Mouse (Mus musculus): ENCODE data around the gene Abtb2. TPM values are rescaled to one million over a fixed set of nuclear protein-coding genes. Genes with fewer than 3 reads are reported as not detected.

The Abtb2 gene
- polyA plus RNA-seq, 1 experiment: 10.6 TPM

DNA sequence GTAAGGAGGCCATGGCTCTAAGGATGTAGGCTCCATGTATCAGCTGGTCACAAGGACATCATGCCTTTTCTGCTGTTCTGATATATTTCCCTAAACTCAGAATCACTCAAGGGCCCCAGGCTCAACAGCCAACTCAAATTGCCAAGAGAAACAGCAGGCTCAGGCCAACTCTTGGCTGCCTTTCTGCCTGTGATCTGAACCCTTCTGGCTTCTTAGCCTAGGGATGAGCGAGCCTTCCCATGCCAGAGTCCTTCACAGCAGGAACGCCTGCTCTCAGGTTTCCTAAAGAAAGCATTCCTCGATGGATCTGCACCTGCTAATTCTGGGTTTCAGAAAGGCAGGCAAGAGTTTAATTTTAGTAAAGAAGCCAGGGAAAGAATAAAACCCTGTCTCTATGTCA is 43.4 kb downstream of the Abtb2 start:
- Histone ChIP-seq H3K4me3 (ENCODE audit: extremely low read depth, insufficient read depth, insufficient read length) (no peak overlapping the region), H3K4me1 (ENCODE audit: control insufficient read depth, insufficient read depth, insufficient read length) (no peaks in the 10 kb centered on the region; the same call in 1 of the 2 replicates), H3K27ac (ENCODE audit: insufficient read depth, low read length) (no peak overlapping the region), H3K36me3 (ENCODE audit: control insufficient read depth, insufficient read depth, low read length) (no peaks in the 10 kb centered on the region), H3K27me3 (ENCODE audit: control insufficient read depth, insufficient read depth, low read length) (no peaks in the 10 kb centered on the region)
- WGBS: 90% methylated on average over 3 of the region's 3 CpGs
- no peak for DNase-seq (ENCODE audit: low read depth in 1 of 2, low spot score in 2 of 2)
- TF ChIP-seq CTCF (IDR thresholded peaks at IDR 0.05; ENCODE audit: extremely low read depth, insufficient read depth, insufficient read length, insufficient replicate concordance) (no peak), POLR2A (IDR thresholded peaks at IDR 0.05; ENCODE audit: low read depth, low read length) (no peak)

- no peaks in the 10 kb centered on the region for H3K36me3 ChIP-seq (ENCODE audit: control insufficient read depth, insufficient read depth, low read length)
- no peak for DNase-seq (ENCODE audit: low read depth in 1 of 2, low spot score in 2 of 2)
- no peak overlapping the region for H3K4me3 ChIP-seq (ENCODE audit: extremely low read depth, insufficient read depth, insufficient read length)
- no peaks in the 10 kb centered on the region for H3K27me3 ChIP-seq (ENCODE audit: control insufficient read depth, insufficient read depth, low read length)
- H3K27ac ChIP-seq (ENCODE audit: insufficient read depth, low read length): no peak overlapping the region
- 91% methylated on average over 8 of the region's 8 CpGs for WGBS
- H3K4me1 ChIP-seq (ENCODE audit: control insufficient read depth, insufficient read depth, insufficient read length): peaks cover 4% of the 10 kb centered on the region; the same call in 1 of the 2 replicates
- TF ChIP-seq POLR2A (IDR thresholded peaks at IDR 0.05; ENCODE audit: low read depth, low read length): no peak
- no peak for TF ChIP-seq CTCF (IDR thresholded peaks at IDR 0.05; ENCODE audit: extremely low read depth, insufficient read depth, insufficient read length, insufficient replicate concordance)
Measured at GRCm38 (mm10) chr2:103610831-103611535, 44.9 kb downstream of the Abtb2 start.

DNA sequence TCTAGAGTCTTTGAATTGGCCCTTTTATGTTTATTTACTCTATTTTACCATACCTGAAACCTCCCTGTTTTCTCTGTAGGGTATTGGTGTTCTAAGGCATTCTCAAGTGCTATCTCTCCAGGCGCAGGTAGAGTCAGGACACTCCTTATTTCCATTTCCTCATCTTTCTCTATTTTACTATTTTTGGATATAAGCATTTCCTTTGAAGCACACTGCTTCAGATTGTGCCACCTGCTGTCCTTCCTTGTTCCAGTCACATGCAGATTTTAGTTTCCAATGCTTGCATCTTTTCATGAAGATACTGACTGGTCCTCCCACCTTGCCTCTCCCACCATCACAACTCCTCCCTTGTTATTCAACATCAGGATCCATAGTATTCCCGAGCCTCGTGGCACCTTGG is 47.8 kb downstream of the Abtb2 start:
- no peaks in the 10 kb centered on the region for H3K36me3 ChIP-seq (ENCODE audit: control insufficient read depth, insufficient read depth, low read length)
- H3K4me1 ChIP-seq (ENCODE audit: control insufficient read depth, insufficient read depth, insufficient read length): peaks cover 4% of the 10 kb centered on the region; the same call in 1 of the 2 replicates
- no peak overlapping the region for H3K27ac ChIP-seq (ENCODE audit: insufficient read depth, low read length)
- 75% methylated on average over 3 of the region's 3 CpGs for WGBS
- no peak for TF ChIP-seq CTCF (IDR thresholded peaks at IDR 0.05; ENCODE audit: extremely low read depth, insufficient read depth, insufficient read length, insufficient replicate concordance)
- no peaks in the 10 kb centered on the region for H3K27me3 ChIP-seq (ENCODE audit: control insufficient read depth, insufficient read depth, low read length)
- no peak overlapping the region for H3K4me3 ChIP-seq (ENCODE audit: extremely low read depth, insufficient read depth, insufficient read length)
- no peak for DNase-seq (ENCODE audit: low read depth in 1 of 2, low spot score in 2 of 2)

- no peak for TF ChIP-seq POLR2A (IDR thresholded peaks at IDR 0.05; ENCODE audit: low read depth, low read length)
- TF ChIP-seq CTCF (IDR thresholded peaks at IDR 0.05; ENCODE audit: extremely low read depth, insufficient read depth, insufficient read length, insufficient replicate concordance): no peak
- Histone ChIP-seq H3K4me1 (ENCODE audit: control insufficient read depth, insufficient read depth, insufficient read length) (peaks cover 4% of the 10 kb centered on the region; the same call in 1 of the 2 replicates), H3K4me3 (ENCODE audit: extremely low read depth, insufficient read depth, insufficient read length) (no peak overlapping the region), H3K27ac (ENCODE audit: insufficient read depth, low read length) (no peak overlapping the region), H3K27me3 (ENCODE audit: control insufficient read depth, insufficient read depth, low read length) (no peaks in the 10 kb centered on the region), H3K36me3 (ENCODE audit: control insufficient read depth, insufficient read depth, low read length) (no peaks in the 10 kb centered on the region)
- whole genome bisulfite sequencing: 46% methylated on average over 5 of the region's 5 CpGs
- no peak for DNase-seq (ENCODE audit: low read depth in 1 of 2, low spot score in 2 of 2)
Measured at GRCm38 (mm10) chr2:103615028-103615427, 48.9 kb downstream of the Abtb2 start.

DNA sequence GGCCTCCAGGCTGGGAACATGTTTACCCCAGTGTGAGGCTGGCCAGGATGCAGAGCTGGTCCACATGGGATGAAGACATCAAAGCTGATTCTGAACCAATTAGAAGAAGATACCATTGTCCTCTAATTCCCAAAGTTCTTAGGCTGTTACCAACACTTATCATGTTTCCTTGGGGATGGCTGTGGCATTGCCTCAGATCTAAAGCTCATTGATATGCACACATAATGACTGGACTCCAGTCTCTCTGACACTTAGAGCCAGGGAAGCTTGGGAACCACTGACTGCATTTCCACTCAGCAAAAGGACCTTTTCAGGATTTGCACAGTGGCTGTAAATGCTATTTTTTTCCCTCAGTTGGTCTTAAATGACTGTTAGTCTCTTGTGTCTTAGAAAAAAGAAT is 52.3 kb downstream of the Abtb2 start:
- no peaks in the 10 kb centered on the region for H3K27me3 ChIP-seq (ENCODE audit: control insufficient read depth, insufficient read depth, low read length)
- no peak for TF ChIP-seq POLR2A (IDR thresholded peaks at IDR 0.05; ENCODE audit: low read depth, low read length)
- TF ChIP-seq CTCF (IDR thresholded peaks at IDR 0.05; ENCODE audit: extremely low read depth, insufficient read depth, insufficient read length, insufficient replicate concordance): no peak
- no peak overlapping the region for H3K4me3 ChIP-seq (ENCODE audit: extremely low read depth, insufficient read depth, insufficient read length)
- DNase-seq (ENCODE audit: low read depth in 1 of 2, low spot score in 2 of 2): no peak
- no peak overlapping the region for H3K27ac ChIP-seq (ENCODE audit: insufficient read depth, low read length)
- peaks cover 4% of the 10 kb centered on the region; the same call in 1 of the 2 replicates for H3K4me1 ChIP-seq (ENCODE audit: control insufficient read depth, insufficient read depth, insufficient read length)
- H3K36me3 ChIP-seq (ENCODE audit: control insufficient read depth, insufficient read depth, low read length): no peaks in the 10 kb centered on the region

GRCm38 (mm10) chr2:103622950-103623349 is 56.8 kb downstream of the Abtb2 start:
- peaks cover 8% of the 10 kb centered on the region; the same call in 1 of the 2 replicates for H3K4me1 ChIP-seq (ENCODE audit: control insufficient read depth, insufficient read depth, insufficient read length)

DNA sequence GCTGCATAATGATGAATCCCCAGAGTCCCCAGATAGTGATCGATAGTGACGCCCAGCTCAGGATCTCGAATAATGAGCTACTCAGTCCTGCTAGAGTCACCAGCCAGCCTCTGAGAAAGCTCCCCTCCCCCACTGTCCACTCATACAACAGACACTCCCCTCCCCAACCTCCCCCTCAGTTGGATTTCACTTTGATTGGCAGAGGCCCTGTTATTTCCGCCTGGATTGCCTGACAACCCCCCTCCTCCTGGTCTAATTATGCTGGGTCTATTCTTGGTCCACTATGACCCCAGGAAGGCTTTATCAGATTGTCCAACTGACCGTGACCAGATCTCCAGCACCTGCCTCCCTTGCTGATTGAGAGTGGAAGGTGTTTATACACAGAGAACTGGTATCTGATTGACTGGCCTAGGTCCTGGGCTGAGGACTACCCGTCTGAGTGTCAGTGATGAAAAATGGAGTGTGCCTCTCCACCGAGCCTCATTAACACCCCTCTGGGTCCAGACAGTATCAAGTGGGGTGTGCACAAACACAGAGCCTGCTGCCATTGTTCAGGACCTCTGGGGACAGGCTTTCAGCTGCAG is 59.3 kb downstream of the Abtb2 start:
- Histone ChIP-seq H3K4me3 (ENCODE audit: extremely low read depth, insufficient read depth, insufficient read length) (no peak overlapping the region), H3K36me3 (ENCODE audit: control insufficient read depth, insufficient read depth, low read length) (no peaks in the 10 kb centered on the region), H3K27ac (ENCODE audit: insufficient read depth, low read length) (no peak overlapping the region), H3K27me3 (ENCODE audit: control insufficient read depth, insufficient read depth, low read length) (no peaks in the 10 kb centered on the region), H3K4me1 (ENCODE audit: control insufficient read depth, insufficient read depth, insufficient read length) (peaks cover 11% of the 10 kb centered on the region; the same call in 1 of the 2 replicates)
- no peak for DNase-seq (ENCODE audit: low read depth in 1 of 2, low spot score in 2 of 2)
- WGBS: 81% methylated on average over 7 of the region's 7 CpGs
- TF ChIP-seq POLR2A (IDR thresholded peaks at IDR 0.05; ENCODE audit: low read depth, low read length) (no peak), CTCF (IDR thresholded peaks at IDR 0.05; ENCODE audit: extremely low read depth, insufficient read depth, insufficient read length, insufficient replicate concordance) (no peak)

More at GRCm38 (mm10) chr2:103622950-103623349, 56.8 kb downstream of the Abtb2 start:
- Histone ChIP-seq H3K27ac (ENCODE audit: insufficient read depth, low read length) (no peak overlapping the region), H3K4me3 (ENCODE audit: extremely low read depth, insufficient read depth, insufficient read length) (no peak overlapping the region), H3K36me3 (ENCODE audit: control insufficient read depth, insufficient read depth, low read length) (no peaks in the 10 kb centered on the region), H3K27me3 (ENCODE audit: control insufficient read depth, insufficient read depth, low read length) (no peaks in the 10 kb centered on the region)
- TF ChIP-seq POLR2A (IDR thresholded peaks at IDR 0.05; ENCODE audit: low read depth, low read length) (no peak), CTCF (IDR thresholded peaks at IDR 0.05; ENCODE audit: extremely low read depth, insufficient read depth, insufficient read length, insufficient replicate concordance) (no peak)
- WGBS: 87% methylated on average over 4 of the region's 4 CpGs
- no peak for DNase-seq (ENCODE audit: low read depth in 1 of 2, low spot score in 2 of 2)
